Mouse (Mus musculus): ENCODE data around the gene Nemp1. TPM values are rescaled to one million over a fixed set of nuclear protein-coding genes. Genes with fewer than 3 reads are reported as not detected.

Nemp1 gene
- total RNA-seq, 2 experiments from 2014 or later = 4.1 to 4.7 TPM

GRCm38 (mm10) chr10:127704766-127705220 is 38.1 kb downstream of the Nemp1 start, which contains the start of gene Myo1a:
Gene Myo1a (plus strand): TSS chr10:127705170.
- TF ChIP-seq CTCF (IDR thresholded peaks at IDR 0.05) = peak; percentile 8
- no peak for DNase-seq (ENCODE audit: extremely low spot score in 1 of 2, low spot score in 2 of 2)
- intact Hi-C loops (cut with DNase I) = no loop called here
- Histone ChIP-seq H3K4me3 (no peak within 1 kb of the TSS), H3K27ac (no peak within 1 kb of the TSS)

- intact Hi-C loops (cut with DNase I) = no loop called here
- no peak overlapping the region for H3K27ac ChIP-seq
- H3K4me3 ChIP-seq = no peak overlapping the region
- DNase-seq (ENCODE audit: extremely low spot score in 1 of 2, low spot score in 2 of 2) = no peak
- TF ChIP-seq CTCF (IDR thresholded peaks at IDR 0.05) = no peak
These were observed 39.1 kb downstream of the Nemp1 start for GRCm38 (mm10) chr10:127705783-127706182.

- no peak for TF ChIP-seq CTCF (IDR thresholded peaks at IDR 0.05)
- no peak for DNase-seq (ENCODE audit: extremely low spot score in 1 of 2, low spot score in 2 of 2)
- H3K27ac ChIP-seq = no peak overlapping the region
- intact Hi-C loops (cut with DNase I) = no loop called here
- H3K4me3 ChIP-seq = no peak overlapping the region
These were observed 41.0 kb downstream of the Nemp1 start for GRCm38 (mm10) chr10:127707721-127708120.

- Histone ChIP-seq H3K27ac (no peak overlapping the region), H3K4me3 (no peak overlapping the region)
- no peak for DNase-seq (ENCODE audit: extremely low spot score in 1 of 2, low spot score in 2 of 2)
- no peak for TF ChIP-seq CTCF (IDR thresholded peaks at IDR 0.05)
- intact Hi-C loops (cut with DNase I) = no loop called here
These were observed 42.2 kb downstream of the Nemp1 start for GRCm38 (mm10) chr10:127708850-127709370.

- no peak for TF ChIP-seq CTCF (IDR thresholded peaks at IDR 0.05)
- H3K4me3 ChIP-seq = no peak overlapping the region
- DNase-seq (ENCODE audit: extremely low spot score in 1 of 2, low spot score in 2 of 2) = no peak
- no peak overlapping the region for H3K27ac ChIP-seq
- intact Hi-C loops (cut with DNase I) = no loop called here
These were observed 43.6 kb downstream of the Nemp1 start for GRCm38 (mm10) chr10:127710331-127710730.

GRCm38 (mm10) chr10:127712736-127713135 is 46.0 kb downstream of the Nemp1 start:
- intact Hi-C loops (cut with DNase I) = no loop called here
- TF ChIP-seq CTCF (IDR thresholded peaks at IDR 0.05) = no peak
- no peak overlapping the region for H3K27ac ChIP-seq
- no peak for DNase-seq (ENCODE audit: extremely low spot score in 1 of 2, low spot score in 2 of 2)
- H3K4me3 ChIP-seq = no peak overlapping the region

GRCm38 (mm10) chr10:127721671-127722418 is 55.1 kb downstream of the Nemp1 start:
- no peak for TF ChIP-seq CTCF (IDR thresholded peaks at IDR 0.05)
- Histone ChIP-seq H3K27ac (peak overlapping the region; percentile 64), H3K4me3 (0 out of 2 replicates have a peak overlapping the region, but pooled peaks have one; percentile 7)
- peak in 1 of 2 experiments; percentile 22 for DNase-seq (ENCODE audit: extremely low spot score in 1 of 2, low spot score in 2 of 2)
- intact Hi-C loops (cut with DNase I) = no loop called here

- no peak within 1 kb of the TSS for H3K4me3 ChIP-seq
- intact Hi-C loops (cut with DNase I) = no loop called here
- no peak within 1 kb of the TSS for H3K27ac ChIP-seq
- DNase-seq (ENCODE audit: extremely low spot score in 1 of 2, low spot score in 2 of 2) = no peak
- no peak for TF ChIP-seq CTCF (IDR thresholded peaks at IDR 0.05)
These were observed 57.5 kb downstream of the Nemp1 start, which contains the start of gene Tac2 for GRCm38 (mm10) chr10:127724178-127724577. Gene Tac2 (plus strand): TSS chr10:127724478.

GRCm38 (mm10) chr10:127725136-127725535 is 58.4 kb downstream of the Nemp1 start:
- no peak overlapping the region for H3K27ac ChIP-seq
- intact Hi-C loops (cut with DNase I) = no loop called here
- no peak for DNase-seq (ENCODE audit: extremely low spot score in 1 of 2, low spot score in 2 of 2)

GRCm38 (mm10) chr10:127728437-127728836 is 61.7 kb downstream of the Nemp1 start:
- intact Hi-C loops (cut with DNase I) = no loop called here
- TF ChIP-seq CTCF (IDR thresholded peaks at IDR 0.05) = no peak
- peak in 1 of 2 experiments; percentile 20 for DNase-seq (ENCODE audit: extremely low spot score in 1 of 2, low spot score in 2 of 2)
- Histone ChIP-seq H3K27ac (no peak overlapping the region), H3K4me3 (no peak overlapping the region)

More at GRCm38 (mm10) chr10:127725136-127725535, 58.4 kb downstream of the Nemp1 start:
- no peak for TF ChIP-seq CTCF (IDR thresholded peaks at IDR 0.05)
- no peak overlapping the region for H3K4me3 ChIP-seq

- H3K27ac ChIP-seq = no peak overlapping the region
- intact Hi-C loops (cut with DNase I) = no loop called here
- H3K4me3 ChIP-seq = no peak overlapping the region
- TF ChIP-seq CTCF (IDR thresholded peaks at IDR 0.05) = no peak
- DNase-seq (ENCODE audit: extremely low spot score in 1 of 2, low spot score in 2 of 2) = no peak
These were observed 63.7 kb downstream of the Nemp1 start for GRCm38 (mm10) chr10:127730285-127730932.

- no peak for DNase-seq (ENCODE audit: extremely low spot score in 1 of 2, low spot score in 2 of 2)
- no peak overlapping the region for H3K27ac ChIP-seq
- H3K4me3 ChIP-seq = no peak overlapping the region
- intact Hi-C loops (cut with DNase I) = no loop called here
- TF ChIP-seq CTCF (IDR thresholded peaks at IDR 0.05) = no peak
These were observed 64.2 kb downstream of the Nemp1 start for GRCm38 (mm10) chr10:127730933-127731310.
